In the genomic region with DNA sequence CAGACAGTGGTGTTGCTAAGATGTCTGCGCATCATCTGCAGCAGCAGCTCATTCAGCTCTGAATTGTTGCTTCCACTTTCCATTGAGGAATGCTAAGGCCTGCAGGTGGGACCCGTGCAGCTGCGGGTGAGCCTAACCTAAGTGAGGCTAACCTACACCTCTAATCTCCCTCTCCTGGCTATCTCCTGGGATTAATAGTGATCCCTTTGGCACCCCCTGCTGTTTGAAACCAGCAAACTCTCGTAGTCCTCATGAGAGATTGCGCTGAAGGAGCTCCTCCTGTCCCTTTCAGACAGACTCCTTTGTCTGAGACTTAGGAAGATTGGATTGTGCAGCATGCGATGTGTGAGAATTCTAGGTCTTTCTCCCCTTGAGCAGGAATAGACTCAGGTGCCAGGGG, we compare ENCODE assay signal across 7 mouse cellular contexts.
DNase-seq lines count a peak whose midpoint lies in the region; ATAC-seq and TF ChIP-seq lines count a peak whose summit lies in the region.

No protein-coding gene starts in this region.

- H3K27me3 ChIP-seq in Patski: no peaks in the 10 kb centered on the region
- no peaks in the 10 kb centered on the region for H3K27me3 ChIP-seq in liver, embryonic 13.5 days

- no peak overlapping the region for H3K4me2 ChIP-seq in liver, embryonic 13.5 days

- peak; percentile 39 to 49 for DNase-seq in left cerebral cortex, adult 2 months (ENCODE audit: extremely low spot score in 1 of 2, low spot score in 2 of 2)
- no peak for DNase-seq in left cerebral cortex, postnatal 4 days
- peak; percentile 7 for DNase-seq in Patski (ENCODE audit: low read depth, low spot score)
- DNase-seq in c-Kit-positive CD71-positive TER-119-positive erythroid progenitor cells, embryonic 14.5 days (ENCODE audit: low spot score): peak; percentile 29
- peak; percentile 45 for DNase-seq in induced T-regulatory cell, adult 2 months (ENCODE audit: low read depth)
- DNase-seq in liver, embryonic 13.5 days: peak; percentile 10
- DNase-seq in retina, postnatal 7 days (ENCODE audit: low read depth, low spot score): peak; percentile 60

- WGBS in liver, embryonic 13.5 days (ENCODE audit: insufficient replicate concordance): 43% methylated on average over 6 of the region's 6 CpGs

- no peaks in the 10 kb centered on the region for H3K4me1 ChIP-seq in liver, embryonic 13.5 days (replicated peaks)

- ATAC-seq in Patski: no peak
- no peak for ATAC-seq in liver, embryonic 13.5 days (ENCODE audit: low read depth)

- H3K4me3 ChIP-seq in left cerebral cortex, adult 2 months: no peak overlapping the region
- no peak overlapping the region for H3K4me3 ChIP-seq in liver, embryonic 13.5 days (replicated peaks)

- TF ChIP-seq CTCF in left cerebral cortex, adult 2 months (IDR thresholded peaks at IDR 0.05): peak; percentile 68
- TF ChIP-seq CTCF in Patski (IDR thresholded peaks at IDR 0.05): peak; percentile 68

- in situ Hi-C loops in Patski (cut with MboI; ENCODE audit: low pct_unique_long_range_greater_than_20kb): loop anchor here (5.0 to 25.0 kb wide), 2 partner anchors 532 to 697 kb away; no protein-coding TSS in a partner anchor

- H3K36me3 ChIP-seq in liver, embryonic 13.5 days: peaks cover 4% of the 10 kb centered on the region; the same call in 1 of the 2 replicates

- CTCF ChIA-PET in Patski (lab: Charles Lee): interaction anchor here (0.6 to 2.8 kb wide), 6 partner anchors 9 to 127 kb away, joined by 3 to 13 read pairs (median 4); no protein-coding TSS in a partner anchor

- no peak overlapping the region for H3K27ac ChIP-seq in left cerebral cortex, adult 2 months
- H3K27ac ChIP-seq in liver, embryonic 13.5 days: no peak overlapping the region

- H3K9ac ChIP-seq in liver, embryonic 13.5 days: no peak overlapping the region

- intact Hi-C loops in left cerebral cortex, adult 2 months (cut with DNase I): loop anchor here (2.0 to 10.0 kb wide), 2 partner anchors 547 to 695 kb away; no protein-coding TSS in a partner anchor
- intact Hi-C loops in left cerebral cortex, postnatal 4 days (cut with DNase I): loop anchor here (5.0 kb wide), 1 partner anchor 147 kb away; a partner anchor contains a TSS

- POLR2A ChIA-PET in Patski (lab: Charles Lee): interaction anchor here (0.6 kb wide), 1 partner anchor 357 kb away, joined by 3 read pairs; no protein-coding TSS in a partner anchor

- no peaks in the 10 kb centered on the region for H3K9me3 ChIP-seq in liver, embryonic 13.5 days (replicated peaks)
